Mouse (Mus musculus): ENCODE results near the gene Ddah1. TPM values are rescaled to one million over a fixed set of nuclear protein-coding genes. Genes with fewer than 3 reads are reported as not detected.

Gene Ddah1
- polyA plus RNA-seq, 1 experiment from 2014 or later: 73.5 TPM

GRCm38 (mm10) chr3:145762957-145763641 is 4.6 kb downstream of the Ddah1 start:
- H3K4me3 ChIP-seq (ENCODE audit: low read length): no peak overlapping the region
- H3K27ac ChIP-seq (ENCODE audit: low read length): peak overlapping the region; percentile 85
- no peak overlapping the region; the same call in 1 of the 2 replicates for H3K4me2 ChIP-seq (replicated peaks; ENCODE audit: low read depth, low read length)
- peak; percentile 59 for ATAC-seq (ENCODE audit: low FRiP score, low TSS enrichment)
- H3K36me3 ChIP-seq (ENCODE audit: insufficient read depth, low read length): no peaks in the 10 kb centered on the region
- peaks cover 40% of the 10 kb centered on the region for H3K4me1 ChIP-seq (ENCODE audit: insufficient read depth, low read length)
- no peak overlapping the region for H3K9ac ChIP-seq (replicated peaks; ENCODE audit: low read length)
- 47% methylated on average over 4 of the region's 4 CpGs for WGBS
- no peaks in the 10 kb centered on the region for H3K27me3 ChIP-seq (ENCODE audit: insufficient read depth, low read length)
- no peaks in the 10 kb centered on the region for H3K9me3 ChIP-seq (ENCODE audit: low read length)

- Histone ChIP-seq H3K36me3 (ENCODE audit: insufficient read depth, low read length) (no peaks in the 10 kb centered on the region), H3K27ac (ENCODE audit: low read length) (peak overlapping the region; percentile 85), H3K4me1 (ENCODE audit: insufficient read depth, low read length) (peaks cover 36% of the 10 kb centered on the region), H3K4me2 (replicated peaks; ENCODE audit: low read depth, low read length) (no peak overlapping the region; the same call in 1 of the 2 replicates), H3K27me3 (ENCODE audit: insufficient read depth, low read length) (no peaks in the 10 kb centered on the region), H3K9me3 (ENCODE audit: low read length) (no peaks in the 10 kb centered on the region), H3K4me3 (ENCODE audit: low read length) (no peak overlapping the region), H3K9ac (replicated peaks; ENCODE audit: low read length) (no peak overlapping the region)
- 72% methylated on average over 3 of the region's 3 CpGs for WGBS
- peak; percentile 77 for ATAC-seq (ENCODE audit: low FRiP score, low TSS enrichment)
Measured at GRCm38 (mm10) chr3:145763642-145763972, 5.1 kb downstream of the Ddah1 start.

GRCm38 (mm10) chr3:145764416-145764815 is 5.9 kb downstream of the Ddah1 start:
- 90% methylated on average over 2 of the region's 2 CpGs for WGBS
- Histone ChIP-seq H3K27me3 (ENCODE audit: insufficient read depth, low read length) (no peaks in the 10 kb centered on the region), H3K9me3 (ENCODE audit: low read length) (no peaks in the 10 kb centered on the region), H3K4me2 (replicated peaks; ENCODE audit: low read depth, low read length) (no peak overlapping the region), H3K36me3 (ENCODE audit: insufficient read depth, low read length) (no peaks in the 10 kb centered on the region), H3K27ac (ENCODE audit: low read length) (peak overlapping the region; percentile 66), H3K4me3 (ENCODE audit: low read length) (no peak overlapping the region), H3K4me1 (ENCODE audit: insufficient read depth, low read length) (peaks cover 31% of the 10 kb centered on the region), H3K9ac (replicated peaks; ENCODE audit: low read length) (no peak overlapping the region)
- no peak for ATAC-seq (ENCODE audit: low FRiP score, low TSS enrichment)

GRCm38 (mm10) chr3:145768439-145768838 is 10.0 kb downstream of the Ddah1 start:
- no peak overlapping the region for H3K4me3 ChIP-seq (ENCODE audit: low read length)
- WGBS: 89% methylated on average over 4 of the region's 4 CpGs
- H3K9me3 ChIP-seq (ENCODE audit: low read length): no peaks in the 10 kb centered on the region
- no peaks in the 10 kb centered on the region for H3K36me3 ChIP-seq (ENCODE audit: insufficient read depth, low read length)
- ATAC-seq (ENCODE audit: low FRiP score, low TSS enrichment): no peak
- no peak overlapping the region for H3K27ac ChIP-seq (ENCODE audit: low read length)
- no peak overlapping the region for H3K4me2 ChIP-seq (replicated peaks; ENCODE audit: low read depth, low read length)
- peaks cover 12% of the 10 kb centered on the region; the same call in 1 of the 2 replicates for H3K4me1 ChIP-seq (ENCODE audit: insufficient read depth, low read length)
- no peak overlapping the region for H3K9ac ChIP-seq (replicated peaks; ENCODE audit: low read length)
- H3K27me3 ChIP-seq (ENCODE audit: insufficient read depth, low read length): no peaks in the 10 kb centered on the region

- Histone ChIP-seq H3K36me3 (ENCODE audit: insufficient read depth, low read length) (no peaks in the 10 kb centered on the region), H3K4me3 (ENCODE audit: low read length) (no peak overlapping the region), H3K4me2 (replicated peaks; ENCODE audit: low read depth, low read length) (no peak overlapping the region), H3K27me3 (ENCODE audit: insufficient read depth, low read length) (no peaks in the 10 kb centered on the region), H3K27ac (ENCODE audit: low read length) (peak overlapping the region; percentile 33; the same call in 1 of the 2 replicates), H3K9ac (replicated peaks; ENCODE audit: low read length) (no peak overlapping the region), H3K9me3 (ENCODE audit: low read length) (no peaks in the 10 kb centered on the region), H3K4me1 (ENCODE audit: insufficient read depth, low read length) (peaks cover 8% of the 10 kb centered on the region; the same call in 1 of the 2 replicates)
- peak; percentile 53; the same call in 1 of the 2 replicates for ATAC-seq (ENCODE audit: low FRiP score, low TSS enrichment)
- 73% methylated on average over 9 of the region's 9 CpGs for WGBS
Measured at GRCm38 (mm10) chr3:145773384-145773783, 14.9 kb downstream of the Ddah1 start.

GRCm38 (mm10) chr3:145774336-145774735 is 15.9 kb downstream of the Ddah1 start:
- no peak overlapping the region for H3K27ac ChIP-seq (ENCODE audit: low read length)
- no peaks in the 10 kb centered on the region for H3K36me3 ChIP-seq (ENCODE audit: insufficient read depth, low read length)
- H3K9me3 ChIP-seq (ENCODE audit: low read length): no peaks in the 10 kb centered on the region
- H3K4me1 ChIP-seq (ENCODE audit: insufficient read depth, low read length): peaks cover 18% of the 10 kb centered on the region
- no peak for ATAC-seq (ENCODE audit: low FRiP score, low TSS enrichment)
- no peak overlapping the region for H3K4me3 ChIP-seq (ENCODE audit: low read length)
- 82% methylated on average over 7 of the region's 7 CpGs for WGBS
- H3K9ac ChIP-seq (replicated peaks; ENCODE audit: low read length): no peak overlapping the region
- no peaks in the 10 kb centered on the region for H3K27me3 ChIP-seq (ENCODE audit: insufficient read depth, low read length)
- no peak overlapping the region for H3K4me2 ChIP-seq (replicated peaks; ENCODE audit: low read depth, low read length)

GRCm38 (mm10) chr3:145775236-145775635 is 16.8 kb downstream of the Ddah1 start:
- Histone ChIP-seq H3K36me3 (ENCODE audit: insufficient read depth, low read length) (no peaks in the 10 kb centered on the region), H3K4me1 (ENCODE audit: insufficient read depth, low read length) (peaks cover 26% of the 10 kb centered on the region), H3K9me3 (ENCODE audit: low read length) (no peaks in the 10 kb centered on the region), H3K27me3 (ENCODE audit: insufficient read depth, low read length) (no peaks in the 10 kb centered on the region), H3K4me2 (replicated peaks; ENCODE audit: low read depth, low read length) (no peak overlapping the region), H3K9ac (replicated peaks; ENCODE audit: low read length) (no peak overlapping the region), H3K27ac (ENCODE audit: low read length) (no peak overlapping the region), H3K4me3 (ENCODE audit: low read length) (no peak overlapping the region)
- ATAC-seq (ENCODE audit: low FRiP score, low TSS enrichment): no peak
- 38% methylated on average over 5 of the region's 5 CpGs for WGBS

GRCm38 (mm10) chr3:145775862-145776261 is 17.4 kb downstream of the Ddah1 start:
- no peak for ATAC-seq (ENCODE audit: low FRiP score, low TSS enrichment)
- H3K4me1 ChIP-seq (ENCODE audit: insufficient read depth, low read length): peaks cover 26% of the 10 kb centered on the region
- H3K27me3 ChIP-seq (ENCODE audit: insufficient read depth, low read length): no peaks in the 10 kb centered on the region
- WGBS: 68% methylated on average over 5 of the region's 5 CpGs
- no peaks in the 10 kb centered on the region for H3K36me3 ChIP-seq (ENCODE audit: insufficient read depth, low read length)
- H3K4me2 ChIP-seq (replicated peaks; ENCODE audit: low read depth, low read length): no peak overlapping the region
- no peaks in the 10 kb centered on the region for H3K9me3 ChIP-seq (ENCODE audit: low read length)
- 0 out of 2 replicates have a peak overlapping the region, but pooled peaks have one; percentile 14 for H3K27ac ChIP-seq (ENCODE audit: low read length)
- H3K4me3 ChIP-seq (ENCODE audit: low read length): no peak overlapping the region
- H3K9ac ChIP-seq (replicated peaks; ENCODE audit: low read length): no peak overlapping the region

- no peak overlapping the region for H3K9ac ChIP-seq (replicated peaks; ENCODE audit: low read length)
- H3K4me2 ChIP-seq (replicated peaks; ENCODE audit: low read depth, low read length): no peak overlapping the region
- peaks cover 33% of the 10 kb centered on the region for H3K4me1 ChIP-seq (ENCODE audit: insufficient read depth, low read length)
- H3K9me3 ChIP-seq (ENCODE audit: low read length): no peaks in the 10 kb centered on the region
- H3K4me3 ChIP-seq (ENCODE audit: low read length): no peak overlapping the region
- no peaks in the 10 kb centered on the region for H3K36me3 ChIP-seq (ENCODE audit: insufficient read depth, low read length)
- H3K27ac ChIP-seq (ENCODE audit: low read length): no peak overlapping the region
- no peak for ATAC-seq (ENCODE audit: low FRiP score, low TSS enrichment)
- WGBS: 92% methylated on average over 15 of the region's 15 CpGs
- no peaks in the 10 kb centered on the region for H3K27me3 ChIP-seq (ENCODE audit: insufficient read depth, low read length)
Measured at GRCm38 (mm10) chr3:145777006-145777405, 18.5 kb downstream of the Ddah1 start.

- no peaks in the 10 kb centered on the region for H3K36me3 ChIP-seq (ENCODE audit: insufficient read depth, low read length)
- H3K4me1 ChIP-seq (ENCODE audit: insufficient read depth, low read length): peaks cover 39% of the 10 kb centered on the region
- no peak overlapping the region for H3K4me3 ChIP-seq (ENCODE audit: low read length)
- H3K9me3 ChIP-seq (ENCODE audit: low read length): no peaks in the 10 kb centered on the region
- H3K4me2 ChIP-seq (replicated peaks; ENCODE audit: low read depth, low read length): no peak overlapping the region
- no peak for ATAC-seq (ENCODE audit: low FRiP score, low TSS enrichment)
- no peaks in the 10 kb centered on the region for H3K27me3 ChIP-seq (ENCODE audit: insufficient read depth, low read length)
- H3K9ac ChIP-seq (replicated peaks; ENCODE audit: low read length): no peak overlapping the region; the same call in 1 of the 2 replicates
- peak overlapping the region; percentile 11; the same call in 1 of the 2 replicates for H3K27ac ChIP-seq (ENCODE audit: low read length)
- 72% methylated on average over 6 of the region's 6 CpGs for WGBS
Measured at GRCm38 (mm10) chr3:145778406-145778922, 20.0 kb downstream of the Ddah1 start.

All from kidney, embryonic 16.5 days (tissue).